Mouse (Mus musculus) CD8-positive naive resting alpha-beta T cell, adult 2 months (primary cell): ENCODE measurements at regions not wholly inside any gene's neighbourhood (a gene's known extent, or its start where the extent isn't known, plus 50 kb on each side); places are given as distances from the start of the nearest gene placed in this dataset.
A peak's percentile ranks its signal among the peaks of the same experiment; 100 is the strongest.
"Not testable (repeated sequence)": the region's sequence is repeated elsewhere in the genome, so short reads cannot be mapped to it uniquely, and the experiment has no call there.

Experiments
- DNase-seq, 2 experiments: peaks; one replicate each; pipeline ENCODE4 v3.0.0; 2022; ENCODE audit warnings: low read depth in 2 of 2, low spot score in 2 of 2

- no peak for DNase-seq
These were observed 1638.0 kb downstream of the Car8 start for GRCm38 (mm10) chr4:6600766-6601367.

DNA sequence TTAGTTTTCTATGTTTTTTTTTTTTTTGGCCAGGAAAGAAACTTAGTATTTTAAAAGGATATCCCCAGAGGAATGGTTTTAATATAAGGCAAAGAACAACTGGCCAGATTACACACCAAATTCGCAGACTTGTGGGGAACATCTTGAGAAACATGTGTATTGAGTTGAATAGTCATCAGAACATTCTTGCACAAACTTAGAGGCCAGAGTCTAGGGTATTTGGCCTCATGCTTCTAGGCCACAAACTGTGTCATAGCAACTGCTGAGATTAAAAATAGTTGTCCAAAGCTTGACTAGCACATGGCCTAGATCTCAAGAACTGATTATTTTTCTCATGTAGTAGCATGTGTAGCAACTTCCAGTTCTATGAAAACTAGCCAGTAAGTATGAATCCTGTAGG lies 1642.5 kb downstream of the Car8 start:
- DNase-seq = no peak

DNA sequence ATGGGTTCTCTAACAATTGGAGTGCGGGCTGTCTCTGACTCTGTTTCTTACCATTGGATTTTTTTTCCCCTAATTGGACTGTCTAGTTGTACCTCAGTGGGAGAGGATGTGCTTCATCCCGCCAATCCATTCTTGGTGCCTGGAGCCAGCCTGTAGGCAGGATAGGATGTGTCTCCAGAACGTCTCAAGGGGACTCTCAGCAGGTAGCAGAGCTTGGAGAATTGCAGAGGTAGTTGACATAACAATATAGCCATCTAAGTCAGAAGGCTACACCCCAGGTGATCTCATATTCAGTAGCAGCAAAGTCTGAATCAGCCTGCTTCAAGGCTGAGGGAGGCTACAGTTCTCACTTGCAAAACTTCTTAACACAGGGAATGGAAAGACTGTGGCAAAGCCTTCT lies 1646.0 kb downstream of the Car8 start:
- not testable (repeated sequence) for DNase-seq

DNA sequence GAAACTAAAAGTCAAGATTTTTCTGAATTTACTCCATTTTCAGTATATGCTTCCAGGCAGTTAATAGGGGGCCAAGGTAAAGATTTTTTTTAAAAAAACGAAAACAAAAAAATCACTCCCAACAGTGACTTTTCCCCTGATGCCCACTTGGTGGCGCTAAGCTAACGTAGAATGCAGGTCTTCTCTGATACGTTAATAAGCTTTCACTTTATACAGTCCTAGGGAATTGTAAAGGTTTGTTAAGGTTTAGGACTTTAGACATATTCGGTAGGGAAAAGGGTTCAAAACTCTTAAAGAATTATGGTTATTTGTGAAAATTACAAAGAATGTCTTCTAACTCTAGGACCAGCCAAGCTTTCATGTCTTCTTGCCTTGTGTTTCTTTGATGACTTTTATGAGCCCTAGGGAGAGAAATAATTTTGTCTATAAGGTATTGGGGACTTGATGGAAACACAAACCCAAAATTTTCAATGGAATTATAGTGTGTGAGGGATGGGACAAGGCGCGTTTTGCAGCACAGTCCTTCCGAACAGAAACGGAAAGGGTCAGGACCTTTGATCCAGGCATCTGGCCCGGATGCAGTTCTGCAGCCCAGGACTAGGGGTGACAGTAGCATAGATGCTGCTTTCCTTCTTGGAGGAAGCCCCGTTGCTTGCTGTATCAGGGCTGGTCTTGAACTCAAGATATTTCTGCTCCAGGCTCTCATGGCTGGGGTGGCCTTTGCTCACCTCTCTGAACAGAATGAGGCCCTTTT lies 1677.1 kb downstream of the Car8 start:
- DNase-seq = peak; percentile 13 to 16

DNA sequence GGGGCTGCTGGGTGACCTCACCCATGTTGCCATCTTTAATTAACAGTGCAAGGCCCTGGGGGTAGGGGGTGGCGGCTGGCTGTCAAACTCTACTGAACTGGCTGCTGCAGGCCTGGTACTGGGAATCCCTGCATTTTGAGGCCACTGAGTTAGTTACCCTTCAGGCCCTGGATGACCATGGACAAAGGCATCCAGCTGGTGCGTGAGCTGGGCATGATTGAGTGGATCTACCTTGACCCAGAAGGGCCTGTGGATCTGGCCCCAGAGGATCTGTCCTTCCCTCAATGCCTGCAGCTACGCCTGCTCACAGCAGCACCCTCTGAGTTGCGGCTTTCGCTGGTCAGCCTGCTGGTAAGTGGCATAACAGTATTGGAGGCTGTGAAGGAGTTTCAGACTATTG lies 1699.2 kb downstream of the Car8 start:
- DNase-seq = no peak

GRCm38 (mm10) chr4:6532441-6532840 lies 1706.4 kb downstream of the Car8 start:
- DNase-seq = no peak

DNA sequence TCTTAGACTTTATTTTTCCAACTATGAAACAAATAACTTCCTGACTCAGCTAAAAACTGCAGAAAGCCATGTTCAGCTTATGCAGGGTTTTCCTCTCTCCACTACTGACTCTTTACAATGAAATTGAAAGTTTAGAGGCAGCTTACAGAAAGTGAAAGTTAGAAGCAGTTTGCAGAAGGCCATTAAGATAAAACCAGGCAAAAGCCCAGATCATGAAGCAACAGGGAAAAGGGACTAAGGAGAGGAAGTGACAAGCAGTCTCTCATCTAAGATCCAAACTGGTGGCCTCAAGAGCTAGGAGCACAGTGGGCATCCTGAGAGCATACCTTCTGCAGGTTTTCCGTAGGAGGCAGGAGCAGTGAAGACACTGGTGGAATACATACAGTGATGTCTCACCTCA lies 1721.2 kb downstream of the Car8 start:
- no peak for DNase-seq

DNA sequence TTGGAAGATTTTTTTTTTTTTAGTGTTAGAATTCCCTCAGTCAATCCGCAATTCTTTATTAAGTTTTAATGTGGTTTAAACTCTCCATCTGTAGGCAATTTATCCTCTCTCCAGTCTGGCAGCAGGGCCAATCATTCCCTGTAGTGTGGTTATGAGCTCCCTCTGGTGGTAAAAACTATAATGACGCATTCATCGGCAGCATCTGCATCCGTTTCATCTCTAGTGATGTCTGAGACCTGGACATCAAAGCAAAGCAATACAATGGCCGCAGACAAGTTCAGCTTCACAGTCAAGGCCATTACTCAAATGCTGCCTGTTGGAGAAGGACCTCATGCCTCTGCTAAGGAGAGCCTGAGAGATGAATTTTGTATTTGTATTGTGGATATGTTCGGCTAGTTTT lies 1721.7 kb upstream of the Impad1 start:
- DNase-seq = peak; percentile 54 to 70

DNA sequence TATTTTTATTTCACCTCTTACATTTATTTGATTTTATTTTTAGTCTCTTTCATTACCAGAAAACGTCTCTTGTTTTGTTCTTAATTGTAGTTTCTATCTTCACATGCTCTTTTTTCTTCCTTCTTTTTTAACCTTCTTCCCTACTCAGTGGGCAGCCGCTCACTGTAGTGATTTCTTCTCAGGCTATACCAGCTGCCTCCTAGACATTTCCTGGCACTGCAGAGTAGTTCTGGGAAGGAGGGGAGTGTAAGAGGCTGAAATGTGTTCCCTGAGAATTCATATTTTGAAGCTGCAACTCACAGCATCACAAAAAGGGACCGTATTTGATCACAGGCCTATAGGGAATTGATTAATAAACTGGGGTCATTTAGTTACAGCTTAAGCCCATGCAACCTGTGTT lies 1720.5 kb upstream of the Impad1 start:
- no peak for DNase-seq

DNA sequence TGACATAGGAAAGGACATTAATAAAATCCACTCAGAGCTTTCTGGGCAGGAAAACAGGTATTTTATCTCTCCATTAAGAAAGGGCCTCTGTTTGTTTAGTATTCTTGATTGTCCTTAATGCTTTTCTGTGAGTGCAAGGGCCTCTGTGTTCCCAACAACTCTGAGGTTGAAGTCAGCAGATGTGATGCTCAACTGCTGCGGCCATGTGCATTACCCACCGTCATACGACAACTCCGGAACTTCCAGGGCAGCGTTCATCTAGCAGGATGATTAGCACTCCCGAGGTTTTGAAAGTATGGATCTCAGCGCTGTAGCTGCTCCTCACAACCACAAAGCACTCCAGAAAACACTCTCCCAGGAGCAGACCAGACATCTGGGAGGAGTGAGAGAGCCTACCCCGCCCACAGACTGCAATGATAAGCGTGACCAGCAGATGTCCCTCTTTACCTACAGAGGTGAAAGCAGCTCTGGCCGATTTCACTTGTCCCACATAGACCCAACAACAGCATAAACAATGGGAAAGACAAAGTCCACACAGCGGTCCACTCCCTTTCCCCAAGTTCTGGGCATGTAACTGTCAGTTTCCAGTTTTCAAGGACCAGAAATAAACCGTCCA lies 1719.7 kb upstream of the Impad1 start:
- peak; percentile 36 to 56 for DNase-seq

- no peak for DNase-seq
These were observed 1714.9 kb upstream of the Impad1 start for GRCm38 (mm10) chr4:6508091-6508490.
